Mouse (Mus musculus) forebrain, embryonic 10.5 days (tissue): Measurements from ENCODE around the gene Pias1. TPM values are rescaled to one million over a fixed set of nuclear protein-coding genes. Genes with fewer than 3 reads are reported as not detected.
"Not testable (repeated sequence)": the region's sequence is repeated elsewhere in the genome, so short reads cannot be mapped to it uniquely, and the experiment has no call there.

Experiments
- DNase-seq: peaks from one replicate; pipeline ENCODE4 v3.0.0-alpha.2; 2017; ENCODE audit warnings: low spot score; ENCODE audit errors: extremely low spot score
- H3K27ac ChIP-seq: fragments of 300-500 bp; sonication (generic); 2 replicates; pipeline ENCODE4 v1.5.1; 2016; ENCODE audit warnings: mild to moderate bottlenecking
- H3K27me3 ChIP-seq: fragments of 300-500 bp; sonication (generic); 2 replicates; pipeline ENCODE4 v1.6.1; 2016; ENCODE audit warnings: mild to moderate bottlenecking; ENCODE audit not compliant: poor library complexity, severe bottlenecking
- H3K36me3 ChIP-seq: fragments of 300-500 bp; sonication (generic); replicated peaks from 2 replicates; pipeline ENCODE4 v1.6.1; 2016; ENCODE audit warnings: mild to moderate bottlenecking, moderate library complexity
- H3K4me1 ChIP-seq: fragments of 300-500 bp; sonication (generic); 2 replicates; pipeline ENCODE4 v1.6.1; 2016
- H3K4me3 ChIP-seq: fragments of 300-500 bp; sonication (generic); 2 replicates; pipeline ENCODE4 v1.5.1; 2016; ENCODE audit warnings: mild to moderate bottlenecking, moderate library complexity
- H3K9me3 ChIP-seq: fragments of 300-500 bp; sonication (generic); 2 replicates; pipeline ENCODE4 v1.6.1; 2016; ENCODE audit warnings: mild to moderate bottlenecking, moderate library complexity
- WGBS: fragments of 180-500 bp; shearing (Covaris S2); methylation state at CpG from one replicate; pipeline ENCODE4 v1.1.7; 2016; 5-methylcytosine and 5-hydroxymethylcytosine counted together
- polyA plus RNA-seq: library from polyadenylated mRNA; unstranded; fragments of >200 nt; fragmentation: Nextera tagmentation; extraction: Ambion mirVana; gene quantifications from 2 replicates; pipeline ENCODE4 v1.2.1, GENCODE M21; 2016

Pias1 gene
- polyA plus RNA-seq, 1 experiment from 2014 or later: 48.9 TPM

DNA sequence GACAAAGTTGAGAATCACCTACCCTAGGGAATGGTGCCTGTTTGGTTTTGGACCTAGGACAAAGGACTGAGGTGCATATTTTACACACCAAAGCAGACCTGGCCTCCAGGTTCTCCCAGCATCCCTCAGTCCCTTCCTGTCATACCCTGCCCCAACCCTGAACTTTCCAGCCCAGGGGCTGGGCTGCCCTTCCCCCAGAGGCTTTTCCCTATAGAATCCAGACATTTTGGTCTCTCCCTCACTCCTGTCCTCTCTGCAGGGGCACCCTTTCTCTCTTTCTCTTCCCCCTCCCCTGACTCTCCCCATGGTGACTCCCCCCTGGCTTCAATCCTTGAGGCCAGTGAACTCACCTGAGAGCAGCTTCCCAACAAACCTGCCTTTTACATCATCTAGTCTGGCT is 117.0 kb downstream of the Pias1 start:
- peaks cover 7% of the 10 kb centered on the region for H3K4me1 ChIP-seq

DNA sequence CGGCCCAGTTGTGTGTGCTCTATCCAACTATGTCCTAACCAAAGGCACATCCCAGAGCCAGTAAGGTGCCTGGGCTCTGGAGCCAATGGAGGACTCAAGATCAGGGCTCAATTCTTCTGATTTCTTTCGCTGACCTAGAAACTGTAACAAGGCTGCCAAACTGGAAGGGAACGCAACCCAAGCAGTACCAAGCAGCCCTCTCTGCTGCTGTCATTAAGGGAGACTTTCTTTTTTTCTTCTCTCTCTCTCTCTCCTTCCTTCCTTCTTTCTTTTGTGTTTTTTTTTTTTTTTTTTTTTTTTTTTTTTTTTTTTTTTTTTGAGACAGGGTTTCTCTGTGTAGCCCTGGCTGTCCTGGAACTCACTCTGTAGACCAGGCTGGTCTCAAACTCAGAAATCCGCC is 118.5 kb downstream of the Pias1 start:
- not testable (repeated sequence) for H3K4me3 ChIP-seq, H3K9me3 ChIP-seq, H3K27me3 ChIP-seq, H3K4me1 ChIP-seq, H3K27ac ChIP-seq, DNase-seq, H3K36me3 ChIP-seq
- WGBS: 90% methylated on average over 4 of the region's 4 CpGs

More for the DNA sequence above, 117.0 kb downstream of the Pias1 start:
- no peak overlapping the region for H3K4me3 ChIP-seq
- no peaks in the 10 kb centered on the region for H3K9me3 ChIP-seq
- no peaks in the 10 kb centered on the region for H3K27me3 ChIP-seq
- DNase-seq: peak; percentile 10
- no peak overlapping the region for H3K27ac ChIP-seq
- no peaks in the 10 kb centered on the region for H3K36me3 ChIP-seq

DNA sequence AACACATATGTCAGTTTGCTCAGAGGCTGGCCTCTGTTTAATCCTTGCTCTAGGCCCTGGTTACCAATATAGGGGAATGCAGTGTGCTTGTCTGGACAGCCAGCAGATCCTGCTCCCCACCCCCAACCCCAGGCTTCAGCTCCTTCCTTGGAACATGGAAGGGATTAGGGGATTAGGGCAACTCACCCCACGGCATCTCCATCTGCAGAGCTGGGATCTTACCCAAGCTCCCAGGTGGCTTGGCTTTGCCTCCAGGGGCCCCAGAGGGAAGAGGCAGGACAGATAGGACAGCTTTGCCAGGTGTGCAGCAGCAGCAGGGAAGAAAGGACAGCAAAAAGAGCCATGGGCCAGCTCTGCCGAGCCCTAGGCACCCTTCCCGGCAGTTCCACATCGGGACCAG is 126.9 kb downstream of the Pias1 start:
- no peak overlapping the region for H3K27ac ChIP-seq
- peaks cover 15% of the 10 kb centered on the region for H3K27me3 ChIP-seq
- H3K4me1 ChIP-seq: peaks cover 30% of the 10 kb centered on the region
- no peak for DNase-seq
- H3K9me3 ChIP-seq: no peaks in the 10 kb centered on the region
- 52% methylated on average over 4 of the region's 4 CpGs for WGBS
- no peaks in the 10 kb centered on the region for H3K36me3 ChIP-seq
- no peak overlapping the region for H3K4me3 ChIP-seq

DNA sequence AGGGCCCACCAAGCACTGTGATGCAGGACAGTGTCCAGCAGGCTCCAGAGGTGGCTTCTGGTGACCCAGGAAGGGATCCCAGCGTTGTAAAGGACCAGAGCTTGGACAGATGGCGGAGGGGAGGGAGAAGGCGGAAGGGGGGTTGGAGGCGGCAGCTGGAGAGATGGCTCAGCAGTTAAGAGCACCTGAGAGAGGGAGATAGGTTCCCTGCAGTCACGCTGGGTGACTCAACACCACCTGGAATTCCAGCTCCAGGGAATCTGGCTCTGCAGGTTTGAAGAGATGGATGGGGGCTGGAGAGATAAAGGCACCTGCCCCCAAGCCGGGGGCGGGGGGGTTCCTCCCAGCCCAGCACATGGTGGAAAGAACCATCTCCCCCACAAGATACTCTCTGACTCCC is 127.6 kb downstream of the Pias1 start:
- Histone ChIP-seq H3K27me3 (peaks cover 15% of the 10 kb centered on the region), H3K4me1 (peaks cover 30% of the 10 kb centered on the region)
- not testable (repeated sequence) for H3K4me3 ChIP-seq, H3K27ac ChIP-seq, H3K36me3 ChIP-seq, DNase-seq, H3K9me3 ChIP-seq
- 66% methylated on average over 7 of the region's 7 CpGs for WGBS

DNA sequence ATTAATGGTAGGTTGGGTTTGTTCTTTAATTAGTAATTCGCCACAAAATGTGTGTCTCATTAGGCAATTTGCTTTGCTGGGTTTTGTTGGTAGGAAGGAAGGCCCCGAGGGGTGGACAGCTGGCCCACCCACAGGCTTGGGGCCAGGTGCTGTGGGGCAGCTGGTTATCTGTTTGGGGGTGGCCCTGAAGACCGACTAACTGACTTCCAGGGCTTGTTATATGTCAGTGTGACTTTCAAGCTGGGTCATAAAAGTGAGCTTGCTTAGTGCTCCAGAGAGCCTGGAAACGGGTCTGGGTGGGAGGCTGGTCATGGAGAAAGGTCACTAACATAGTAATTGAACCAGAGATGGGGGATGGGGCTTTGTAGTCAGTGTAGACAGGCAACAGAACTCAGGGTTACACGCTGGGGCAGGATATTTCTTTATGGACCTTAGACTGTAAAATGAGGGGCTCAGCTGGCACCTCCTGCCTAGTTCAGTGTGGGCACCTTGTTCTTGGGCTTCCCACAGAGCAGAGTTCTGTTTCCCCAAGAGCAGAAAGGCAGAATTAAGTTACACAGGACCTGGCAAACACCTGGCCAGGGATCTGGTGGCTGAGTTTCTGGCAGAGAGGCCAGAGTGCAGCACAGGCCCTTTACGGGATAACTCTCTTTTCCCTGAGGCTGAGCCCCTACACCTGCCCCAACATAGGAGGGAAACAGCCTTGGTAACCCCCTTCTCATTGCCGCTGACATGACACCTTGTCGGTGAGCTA is 129.3 kb downstream of the Pias1 start:
- 58% methylated on average over 8 of the region's 8 CpGs for WGBS
- peak overlapping the region; percentile 58 for H3K27ac ChIP-seq

DNA sequence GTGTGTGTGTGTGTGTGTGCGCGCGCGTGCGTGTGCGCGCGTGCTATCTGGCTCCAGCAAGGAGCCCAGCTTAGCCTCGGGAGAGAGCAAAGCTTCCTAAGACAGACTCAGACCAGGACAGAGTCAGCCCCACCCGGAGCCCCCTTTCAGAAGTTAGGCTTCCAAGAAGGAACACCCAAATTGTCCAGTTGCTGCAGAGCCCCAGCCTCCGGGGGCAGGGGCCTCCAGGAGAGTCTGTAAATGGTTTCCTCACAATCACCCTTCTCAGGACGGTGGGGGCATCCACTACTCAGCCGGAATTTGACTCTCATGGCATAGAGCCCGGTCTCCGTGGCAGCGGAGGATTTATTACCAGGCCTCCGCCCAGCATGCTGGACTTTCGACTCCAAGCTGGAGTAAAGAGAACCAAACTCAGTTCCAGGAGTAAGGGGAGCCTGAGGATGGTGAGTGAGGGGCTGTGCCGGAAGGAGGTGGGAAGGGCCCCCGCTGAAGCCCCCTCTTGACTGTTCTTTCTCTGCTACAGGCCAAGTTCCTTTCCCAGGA is 129.9 kb downstream of the Pias1 start, which contains the start of gene Calml4:
Gene Calml4 (plus strand): TSS at position 362 of the 543 bp plus-strand sequence.
- H3K4me3 ChIP-seq: no peak within 1 kb of the TSS
- H3K27me3 ChIP-seq: peaks cover 15% of the 10 kb centered on the region
- no peaks in the 10 kb centered on the region for H3K36me3 ChIP-seq
- WGBS: 56% methylated on average over 20 of the region's 20 CpGs
- DNase-seq: no peak
- H3K27ac ChIP-seq: peak within 1 kb of the TSS; percentile 58
- no peaks in the 10 kb centered on the region for H3K9me3 ChIP-seq
- peaks cover 34% of the 10 kb centered on the region for H3K4me1 ChIP-seq

More for the DNA sequence above, 129.3 kb downstream of the Pias1 start:
- peaks cover 15% of the 10 kb centered on the region for H3K27me3 ChIP-seq
- no peaks in the 10 kb centered on the region for H3K9me3 ChIP-seq
- H3K36me3 ChIP-seq: no peaks in the 10 kb centered on the region
- no peak for DNase-seq
- H3K4me3 ChIP-seq: no peak overlapping the region
- peaks cover 34% of the 10 kb centered on the region for H3K4me1 ChIP-seq

DNA sequence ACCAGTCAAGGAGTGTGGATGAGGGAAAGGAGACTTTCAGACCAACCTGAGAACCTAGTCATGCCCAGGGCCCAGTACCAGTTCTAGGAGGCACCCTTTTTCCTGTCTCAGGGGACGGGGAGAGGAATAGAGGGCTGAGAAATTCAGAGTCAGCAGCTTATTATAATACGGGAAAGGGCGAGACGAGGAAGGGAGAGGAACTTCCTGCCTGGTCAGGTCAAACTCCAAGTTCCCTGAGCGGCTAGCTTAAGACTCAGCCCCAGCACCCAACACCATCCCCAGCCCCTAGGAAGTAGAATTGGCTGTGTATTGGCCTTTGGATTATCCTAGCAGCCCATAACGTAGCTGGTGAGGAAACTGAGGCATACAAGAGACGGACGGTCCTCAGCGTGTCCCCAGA is 130.5 kb downstream of the Pias1 start:
- no peak for DNase-seq
- no peaks in the 10 kb centered on the region for H3K36me3 ChIP-seq
- no peak overlapping the region for H3K27ac ChIP-seq
- WGBS: 79% methylated on average over 9 of the region's 9 CpGs
- peaks cover 15% of the 10 kb centered on the region for H3K27me3 ChIP-seq
- no peak overlapping the region for H3K4me3 ChIP-seq
- H3K9me3 ChIP-seq: no peaks in the 10 kb centered on the region
- peaks cover 35% of the 10 kb centered on the region for H3K4me1 ChIP-seq

DNA sequence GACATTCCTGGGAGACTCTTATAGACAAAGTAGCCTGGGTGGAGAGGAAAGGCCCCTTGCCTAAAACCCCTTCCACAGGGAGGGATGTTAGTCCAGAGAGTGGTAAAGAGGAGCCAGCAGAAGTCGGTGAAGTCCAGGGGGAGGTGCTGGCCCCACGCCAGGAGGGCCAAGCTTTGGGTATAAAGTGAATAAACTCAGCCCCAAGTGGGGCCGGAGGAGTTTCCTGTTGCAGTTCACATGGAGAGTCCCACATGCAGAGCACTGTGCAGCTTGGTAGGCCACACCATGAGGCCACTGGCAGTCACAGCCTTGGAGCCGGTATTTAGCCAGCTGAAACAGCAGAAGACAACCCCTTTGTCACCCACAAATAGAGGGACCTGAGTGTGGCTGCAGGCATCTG is 133.2 kb downstream of the Pias1 start:
- H3K36me3 ChIP-seq: peaks cover 15% of the 10 kb centered on the region
- WGBS: 71% methylated on average over 4 of the region's 4 CpGs
- no peaks in the 10 kb centered on the region for H3K9me3 ChIP-seq
- peaks cover 9% of the 10 kb centered on the region for H3K27me3 ChIP-seq
- no peak for DNase-seq
- H3K4me1 ChIP-seq: peaks cover 42% of the 10 kb centered on the region
- no peak overlapping the region for H3K4me3 ChIP-seq
- no peak overlapping the region for H3K27ac ChIP-seq

DNA sequence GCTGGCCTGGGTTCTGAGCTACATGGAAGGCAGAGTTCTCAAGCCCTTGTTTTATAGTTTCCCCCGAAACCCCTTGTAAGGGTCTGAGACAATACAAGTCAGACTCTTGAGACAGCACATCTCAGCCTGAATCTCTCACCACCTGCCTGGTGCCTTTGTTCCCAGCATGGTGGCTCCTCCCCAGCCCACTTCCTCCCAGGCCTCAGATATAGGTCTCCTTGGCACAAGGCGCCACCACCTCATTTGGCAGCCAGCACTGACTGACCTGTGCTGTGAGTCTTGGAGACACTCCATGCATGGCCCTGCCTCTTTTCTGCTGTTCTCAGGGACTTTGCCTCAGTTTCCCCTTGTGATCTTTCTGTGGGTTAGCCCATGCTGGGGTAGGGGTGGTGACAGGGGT is 136.2 kb downstream of the Pias1 start:
- peak overlapping the region; percentile 44; the same call in 1 of the 2 replicates for H3K27ac ChIP-seq

DNA sequence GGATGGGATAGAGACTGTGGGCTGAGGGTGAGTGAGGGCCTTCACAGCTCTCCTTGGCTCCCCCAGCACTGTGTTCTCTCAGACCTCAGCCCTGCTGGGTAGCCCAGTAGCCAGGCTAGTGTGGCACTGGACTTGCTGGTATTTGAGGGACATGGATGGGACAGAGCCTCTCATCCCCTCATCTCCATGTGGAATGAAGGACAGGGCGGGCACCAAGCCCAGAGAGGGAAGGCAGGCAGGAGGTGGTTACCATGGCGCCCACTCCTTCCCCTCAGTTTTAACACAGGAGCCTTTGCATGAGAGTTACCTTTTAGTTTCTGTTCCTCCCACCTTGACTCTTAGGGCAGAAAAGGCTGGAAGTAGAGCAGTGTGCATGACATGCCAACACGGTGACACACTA is 139.1 kb downstream of the Pias1 start:
- Histone ChIP-seq H3K9me3 (no peaks in the 10 kb centered on the region), H3K4me3 (no peak overlapping the region), H3K36me3 (peaks cover 27% of the 10 kb centered on the region), H3K4me1 (peaks cover 26% of the 10 kb centered on the region), H3K27ac (no peak overlapping the region), H3K27me3 (no peaks in the 10 kb centered on the region)
- no peak for DNase-seq
- 84% methylated on average over 3 of the region's 3 CpGs for WGBS

More for the DNA sequence above, 136.2 kb downstream of the Pias1 start:
- Histone ChIP-seq H3K9me3 (no peaks in the 10 kb centered on the region), H3K4me3 (no peak overlapping the region), H3K4me1 (peaks cover 30% of the 10 kb centered on the region), H3K27me3 (0 out of 2 replicates have a peak, but pooled peaks cover 1% of the 10 kb centered on the region), H3K36me3 (peaks cover 25% of the 10 kb centered on the region)
- WGBS: 81% methylated on average over 2 of the region's 2 CpGs
- no peak for DNase-seq

DNA sequence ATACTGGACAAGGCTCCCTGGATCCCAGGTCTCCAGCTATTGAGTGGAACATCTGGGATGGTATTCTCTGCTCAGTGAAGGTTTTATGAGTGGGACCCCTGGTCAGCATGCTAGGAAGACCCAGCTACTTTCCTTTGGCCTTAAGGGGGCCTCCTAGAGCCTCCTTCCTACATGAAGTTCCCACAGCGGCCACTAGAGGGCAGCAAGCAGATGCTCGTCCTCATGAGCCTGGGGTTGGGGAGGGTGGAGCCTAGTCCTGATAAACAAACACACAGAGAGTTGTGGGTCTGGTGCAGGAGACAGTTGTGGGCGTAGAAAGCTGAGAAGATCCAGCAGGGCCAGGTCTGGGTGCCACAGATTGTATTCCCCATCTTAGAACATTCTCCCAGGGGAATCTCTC is 140.0 kb downstream of the Pias1 start:
- Histone ChIP-seq H3K9me3 (no peaks in the 10 kb centered on the region), H3K36me3 (peaks cover 27% of the 10 kb centered on the region), H3K4me1 (peaks cover 26% of the 10 kb centered on the region), H3K27me3 (no peaks in the 10 kb centered on the region), H3K4me3 (no peak overlapping the region), H3K27ac (no peak overlapping the region)
- WGBS: 3% methylated on average over 3 of the region's 3 CpGs
- peak; percentile 90 for DNase-seq

DNA sequence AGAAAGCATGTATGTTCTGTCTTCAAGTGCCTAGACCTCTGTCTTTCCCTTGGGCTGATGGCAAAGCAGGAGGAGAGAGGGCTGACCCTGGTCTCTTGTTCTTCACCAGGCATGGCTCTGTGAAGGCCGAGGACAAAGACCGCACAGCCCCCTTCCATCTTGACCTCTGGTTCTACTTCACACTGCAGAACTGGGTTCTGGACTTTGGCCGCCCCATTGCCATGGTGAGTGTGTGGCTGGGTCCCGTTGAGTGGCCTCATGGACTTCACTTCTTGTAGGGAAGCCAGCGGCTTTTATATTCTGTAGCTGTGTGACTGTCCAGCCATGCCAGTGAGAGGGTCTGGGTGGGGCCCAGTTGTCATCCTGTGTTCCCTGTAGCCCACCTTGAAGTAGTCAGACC is 143.3 kb downstream of the Pias1 start:
- WGBS: 93% methylated on average over 5 of the region's 5 CpGs
- no peaks in the 10 kb centered on the region for H3K9me3 ChIP-seq
- H3K27me3 ChIP-seq: no peaks in the 10 kb centered on the region
- H3K4me3 ChIP-seq: no peak overlapping the region
- no peak overlapping the region for H3K27ac ChIP-seq
- peaks cover 22% of the 10 kb centered on the region for H3K36me3 ChIP-seq
- peaks cover 30% of the 10 kb centered on the region for H3K4me1 ChIP-seq
- DNase-seq: no peak

DNA sequence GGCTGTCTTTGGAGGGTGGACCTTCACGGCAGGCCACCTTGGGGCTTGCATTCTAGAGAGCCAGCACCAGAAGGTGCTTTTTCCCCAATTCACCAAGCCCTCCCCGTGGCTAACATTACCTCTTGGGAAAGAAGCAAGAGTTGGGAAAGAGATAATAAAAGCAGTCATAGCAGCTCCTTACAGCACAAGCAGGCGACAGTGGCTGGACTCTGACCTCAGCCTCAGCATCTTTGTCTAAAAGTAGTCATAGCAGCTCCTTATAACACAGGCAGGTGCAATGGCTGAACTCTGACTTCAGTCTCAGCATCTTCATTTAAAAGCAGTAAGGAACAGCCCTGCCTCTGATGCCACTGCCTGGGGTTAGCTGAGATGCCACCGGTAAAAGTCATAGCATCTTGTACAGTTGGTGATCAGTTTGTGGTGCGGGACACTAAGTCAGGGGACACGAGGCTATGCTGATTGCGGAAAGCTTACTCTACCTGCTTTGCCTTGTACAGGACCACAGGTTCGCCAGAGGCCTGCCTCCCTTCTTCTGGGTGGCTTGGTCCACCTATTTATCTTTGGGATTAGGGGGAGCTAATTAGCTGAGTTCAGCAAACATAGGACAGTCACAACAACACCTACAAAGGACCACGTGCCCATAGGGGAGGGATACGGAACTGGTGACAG is 144.2 kb downstream of the Pias1 start:
- Histone ChIP-seq H3K9me3 (no peaks in the 10 kb centered on the region), H3K27me3 (no peaks in the 10 kb centered on the region), H3K4me1 (peaks cover 37% of the 10 kb centered on the region), H3K36me3 (peaks cover 19% of the 10 kb centered on the region), H3K27ac (no peak overlapping the region), H3K4me3 (no peak overlapping the region)
- DNase-seq: no peak
- WGBS: 75% methylated on average over 10 of the region's 10 CpGs
